Mouse (Mus musculus): ENCODE results near the gene Tenm2. TPM values are rescaled to one million over a fixed set of nuclear protein-coding genes. Genes with fewer than 3 reads are reported as not detected.

Tenm2 gene
- total and polyA plus RNA-seq, 3 experiments, result 0.08 to 0.14 (median 0.12) TPM

- no peak overlapping the region for H3K4me3 ChIP-seq
- no peaks in the 10 kb centered on the region for H3K36me3 ChIP-seq (ENCODE audit: control insufficient read depth, insufficient read depth, low read length)
- no peaks in the 10 kb centered on the region for H3K4me1 ChIP-seq (ENCODE audit: control insufficient read depth, insufficient read depth, low read length)
- no peaks in the 10 kb centered on the region for H3K79me2 ChIP-seq (replicated peaks; ENCODE audit: control insufficient read depth, insufficient read depth, low read length)
- H3K27me3 ChIP-seq (ENCODE audit: control insufficient read depth, insufficient read depth, low read length), result no peaks in the 10 kb centered on the region
- no peak overlapping the region for H3K9ac ChIP-seq (ENCODE audit: low read depth, low read length)
- 72% methylated on average over 9 of the region's 9 CpGs for WGBS
- no peak for TF ChIP-seq EP300 (IDR thresholded peaks at IDR 0.05; ENCODE audit: insufficient read depth, low read depth, low read length)
- no peak for DNase-seq
- intact Hi-C loops (cut with DNase I), result no loop called here
- no peak overlapping the region for H3K27ac ChIP-seq
These were observed 1101.1 kb downstream of the Tenm2 start for GRCm38 (mm10) chr11:36134645-36135044.

GRCm38 (mm10) chr11:36123275-36123674 is 1112.5 kb downstream of the Tenm2 start:
- H3K79me2 ChIP-seq (replicated peaks; ENCODE audit: control insufficient read depth, insufficient read depth, low read length), result no peaks in the 10 kb centered on the region
- H3K4me3 ChIP-seq, result no peak overlapping the region
- TF ChIP-seq CTCF (IDR thresholded peaks at IDR 0.05) (no peak), POLR2A (IDR thresholded peaks at IDR 0.05; ENCODE audit: insufficient read depth, low read depth, low read length) (no peak), EP300 (IDR thresholded peaks at IDR 0.05; ENCODE audit: insufficient read depth, low read depth, low read length) (no peak)
- 79% methylated on average over 2 of the region's 2 CpGs for WGBS
- no peak overlapping the region for H3K27ac ChIP-seq
- no peaks in the 10 kb centered on the region for H3K27me3 ChIP-seq (ENCODE audit: control insufficient read depth, insufficient read depth, low read length)
- H3K9ac ChIP-seq (ENCODE audit: low read depth, low read length), result no peak overlapping the region
- H3K36me3 ChIP-seq (ENCODE audit: control insufficient read depth, insufficient read depth, low read length), result peaks cover 3% of the 10 kb centered on the region; the same call in 1 of the 2 replicates
- DNase-seq, result no peak
- no peaks in the 10 kb centered on the region; the same call in 1 of the 2 replicates for H3K4me1 ChIP-seq (ENCODE audit: control insufficient read depth, insufficient read depth, low read length)
- intact Hi-C loops (cut with DNase I), result no loop called here

GRCm38 (mm10) chr11:36121410-36121929 is 1114.3 kb downstream of the Tenm2 start:
- intact Hi-C loops (cut with DNase I), result no loop called here
- Histone ChIP-seq H3K4me3 (no peak overlapping the region), H3K27me3 (ENCODE audit: control insufficient read depth, insufficient read depth, low read length) (no peaks in the 10 kb centered on the region), H3K79me2 (replicated peaks; ENCODE audit: control insufficient read depth, insufficient read depth, low read length) (no peaks in the 10 kb centered on the region), H3K27ac (no peak overlapping the region), H3K4me1 (ENCODE audit: control insufficient read depth, insufficient read depth, low read length) (no peaks in the 10 kb centered on the region; the same call in 1 of the 2 replicates), H3K36me3 (ENCODE audit: control insufficient read depth, insufficient read depth, low read length) (peaks cover 3% of the 10 kb centered on the region; the same call in 1 of the 2 replicates), H3K9ac (ENCODE audit: low read depth, low read length) (no peak overlapping the region)
- TF ChIP-seq EP300 (IDR thresholded peaks at IDR 0.05; ENCODE audit: insufficient read depth, low read depth, low read length) (no peak), CTCF (IDR thresholded peaks at IDR 0.05) (no peak), POLR2A (IDR thresholded peaks at IDR 0.05; ENCODE audit: insufficient read depth, low read depth, low read length) (no peak)
- 70% methylated on average over 8 of the region's 8 CpGs for WGBS
- DNase-seq, result no peak

GRCm38 (mm10) chr11:36120591-36121409 is 1115.0 kb downstream of the Tenm2 start:
- no peak overlapping the region for H3K4me3 ChIP-seq
- intact Hi-C loops (cut with DNase I), result no loop called here
- WGBS, result 64% methylated on average over 7 of the region's 7 CpGs

GRCm38 (mm10) chr11:36113326-36113725 is 1122.4 kb downstream of the Tenm2 start:
- DNase-seq, result no peak
- Histone ChIP-seq H3K36me3 (ENCODE audit: control insufficient read depth, insufficient read depth, low read length) (no peaks in the 10 kb centered on the region), H3K27me3 (ENCODE audit: control insufficient read depth, insufficient read depth, low read length) (no peaks in the 10 kb centered on the region), H3K9ac (ENCODE audit: low read depth, low read length) (no peak overlapping the region), H3K4me3 (no peak overlapping the region), H3K79me2 (replicated peaks; ENCODE audit: control insufficient read depth, insufficient read depth, low read length) (no peaks in the 10 kb centered on the region), H3K27ac (no peak overlapping the region), H3K4me1 (ENCODE audit: control insufficient read depth, insufficient read depth, low read length) (no peaks in the 10 kb centered on the region)
- TF ChIP-seq POLR2A (IDR thresholded peaks at IDR 0.05; ENCODE audit: insufficient read depth, low read depth, low read length), result no peak
- TF ChIP-seq CTCF (IDR thresholded peaks at IDR 0.05), result no peak
- no peak for TF ChIP-seq EP300 (IDR thresholded peaks at IDR 0.05; ENCODE audit: insufficient read depth, low read depth, low read length)
- 75% methylated on average over 12 of the region's 12 CpGs for WGBS
- intact Hi-C loops (cut with DNase I), result no loop called here

More at GRCm38 (mm10) chr11:36120591-36121409, 1115.0 kb downstream of the Tenm2 start:
- DNase-seq, result no peak
- Histone ChIP-seq H3K27ac (no peak overlapping the region), H3K36me3 (ENCODE audit: control insufficient read depth, insufficient read depth, low read length) (peaks cover 3% of the 10 kb centered on the region; the same call in 1 of the 2 replicates), H3K27me3 (ENCODE audit: control insufficient read depth, insufficient read depth, low read length) (no peaks in the 10 kb centered on the region), H3K9ac (ENCODE audit: low read depth, low read length) (no peak overlapping the region), H3K79me2 (replicated peaks; ENCODE audit: control insufficient read depth, insufficient read depth, low read length) (no peaks in the 10 kb centered on the region), H3K4me1 (ENCODE audit: control insufficient read depth, insufficient read depth, low read length) (no peaks in the 10 kb centered on the region; the same call in 1 of the 2 replicates)
- TF ChIP-seq EP300 (IDR thresholded peaks at IDR 0.05; ENCODE audit: insufficient read depth, low read depth, low read length), result no peak
- TF ChIP-seq CTCF (IDR thresholded peaks at IDR 0.05), result no peak
- TF ChIP-seq POLR2A (IDR thresholded peaks at IDR 0.05; ENCODE audit: insufficient read depth, low read depth, low read length), result no peak
